Mouse (Mus musculus): ENCODE results near the gene Adamts12. TPM values are rescaled to one million over a fixed set of nuclear protein-coding genes. Genes with fewer than 3 reads are reported as not detected.

Gene Adamts12
- polyA plus RNA-seq, 1 experiment from 2014 or later: 5.5 TPM

- 0 out of 2 replicates have a peak, but pooled peaks cover 2% of the 10 kb centered on the region for H3K4me1 ChIP-seq (ENCODE audit: control insufficient read depth, insufficient read depth, low read length)
- H3K36me3 ChIP-seq (ENCODE audit: control insufficient read depth, insufficient read depth, low read length): peaks cover 27% of the 10 kb centered on the region
- no peak overlapping the region for H3K4me3 ChIP-seq (ENCODE audit: low read depth, low read length)
- no peaks in the 10 kb centered on the region for H3K27me3 ChIP-seq (ENCODE audit: control insufficient read depth, insufficient read depth, low read length)
- no peaks in the 10 kb centered on the region for H3K9me3 ChIP-seq (ENCODE audit: control insufficient read depth, low read depth, low read length)
- no peak for ATAC-seq (ENCODE audit: insufficient number of reproducible peaks, insufficient read depth, low FRiP score, low read depth)
- H3K4me2 ChIP-seq (replicated peaks; ENCODE audit: low read depth, low read length): no peak overlapping the region
- WGBS: 85% methylated on average over 6 of the region's 6 CpGs
- no peak overlapping the region for H3K9ac ChIP-seq (replicated peaks; ENCODE audit: low read depth, low read length)
- H3K27ac ChIP-seq (ENCODE audit: low read length): no peak overlapping the region
Observed at GRCm38 (mm10) chr15:11396421-11396820, 331.8 kb downstream of the Adamts12 start.

Other genes with a start within 250 kb of the Adamts12 start
- 0.98 and 2.0 TPM in 2 replicates for gene C1qtnf3, start 112.5 kb upstream of the Adamts12 start, polyA plus RNA-seq (2014; fragmentation: Nextera tagmentation; extraction: Ambion mirVana)
- gene Amacr, start 83.0 kb upstream of the Adamts12 start, polyA plus RNA-seq (2014; fragmentation: Nextera tagmentation; extraction: Ambion mirVana): 16.4 and 19.0 TPM in 2 replicates
- gene Slc45a2, start 64.1 kb upstream of the Adamts12 start, polyA plus RNA-seq (2014; fragmentation: Nextera tagmentation; extraction: Ambion mirVana): not detected in 2 replicates
- gene Rxfp3, start 26.8 kb upstream of the Adamts12 start, polyA plus RNA-seq (2014; fragmentation: Nextera tagmentation; extraction: Ambion mirVana): 0.10 and 0.13 TPM in 2 replicates